ENCODE assay signal across 7 mouse cellular contexts in genomic region chr2:9877326-9877690, GRCm38 (mm10). TPM values are rescaled to one million over a fixed set of nuclear protein-coding genes. Genes with fewer than 3 reads are reported as not detected.
DNase-seq lines count a peak whose midpoint lies in the region; ATAC-seq lines count a peak whose summit lies in the region.

No protein-coding gene starts in this region.

- H3K36me3 ChIP-seq in megakaryocyte, embryonic 14.5 days (replicated peaks; ENCODE audit: low read length): no peaks in the 10 kb centered on the region
- H3K36me3 ChIP-seq in forebrain, embryonic 11.5 days (ENCODE audit: control insufficient read depth, insufficient read depth, low read length): no peaks in the 10 kb centered on the region
- no peaks in the 10 kb centered on the region for H3K36me3 ChIP-seq in intestine, embryonic 16.5 days (ENCODE audit: control insufficient read depth, insufficient read depth, low read length)
- H3K36me3 ChIP-seq in midbrain, embryonic 16.5 days (ENCODE audit: control insufficient read depth, insufficient read depth, low read length): no peaks in the 10 kb centered on the region

- H3K27me3 ChIP-seq in megakaryocyte, embryonic 14.5 days (replicated peaks): peaks cover 96% of the 10 kb centered on the region
- H3K27me3 ChIP-seq in forebrain, embryonic 11.5 days (ENCODE audit: control insufficient read depth, insufficient read depth, low read length): peaks cover 89% of the 10 kb centered on the region
- H3K27me3 ChIP-seq in intestine, embryonic 16.5 days (replicated peaks; ENCODE audit: control insufficient read depth, insufficient read depth, low read length): peaks cover 68% of the 10 kb centered on the region
- peaks cover 21% of the 10 kb centered on the region for H3K27me3 ChIP-seq in midbrain, embryonic 16.5 days (ENCODE audit: control insufficient read depth, insufficient read depth, low read depth, low read length)

- H3K4me2 ChIP-seq in forebrain, embryonic 11.5 days (ENCODE audit: low read depth, low read length, severe bottlenecking): peak overlapping the region; percentile 21; the same call in 1 of the 2 replicates
- H3K4me2 ChIP-seq in intestine, embryonic 16.5 days (ENCODE audit: low read depth, low read length): peak overlapping the region; percentile 45
- H3K4me2 ChIP-seq in midbrain, embryonic 16.5 days (ENCODE audit: low read length): peak overlapping the region; percentile 68

- under 1% methylated on average over 35 of the region's 35 CpGs for WGBS in forebrain, embryonic 11.5 days
- under 1% methylated on average over 35 of the region's 35 CpGs for WGBS in intestine, embryonic 16.5 days
- under 1% methylated on average over 35 of the region's 35 CpGs for WGBS in midbrain, embryonic 16.5 days

- H3K4me1 ChIP-seq in megakaryocyte, embryonic 14.5 days: peaks cover 60% of the 10 kb centered on the region
- peaks cover 8% of the 10 kb centered on the region; the same call in 1 of the 2 replicates for H3K4me1 ChIP-seq in forebrain, embryonic 11.5 days (replicated peaks; ENCODE audit: control insufficient read depth, insufficient read depth, low read length)
- peaks cover 30% of the 10 kb centered on the region for H3K4me1 ChIP-seq in intestine, embryonic 16.5 days (ENCODE audit: control insufficient read depth, insufficient read depth, low read length)
- H3K4me1 ChIP-seq in midbrain, embryonic 16.5 days (ENCODE audit: control insufficient read depth, insufficient read depth, low read length): peaks cover 15% of the 10 kb centered on the region; the same call in 1 of the 2 replicates

- peaks cover 3% of the 10 kb centered on the region; the same call in 1 of the 2 replicates for H3K9me3 ChIP-seq in megakaryocyte, embryonic 14.5 days
- H3K9me3 ChIP-seq in forebrain, embryonic 11.5 days (ENCODE audit: control insufficient read depth, low read length): no peaks in the 10 kb centered on the region
- H3K9me3 ChIP-seq in intestine, embryonic 16.5 days (ENCODE audit: control insufficient read depth, low read length): no peaks in the 10 kb centered on the region
- no peaks in the 10 kb centered on the region for H3K9me3 ChIP-seq in midbrain, embryonic 16.5 days (replicated peaks; ENCODE audit: control insufficient read depth, low read length, poor library complexity, severe bottlenecking)

- peak; percentile 72 for DNase-seq in forebrain, embryonic 11.5 days (ENCODE audit: low spot score)
- no peak for DNase-seq in urinary bladder, postnatal 36 days (ENCODE audit: low spot score in 2 of 2)
- no peak for DNase-seq in cerebellum, adult 9-11 months

- H3K27ac ChIP-seq in forebrain, embryonic 11.5 days (ENCODE audit: low read depth, low read length): no peak overlapping the region
- H3K27ac ChIP-seq in intestine, embryonic 16.5 days (ENCODE audit: low read length): no peak overlapping the region
- peak overlapping the region; percentile 81 for H3K27ac ChIP-seq in midbrain, embryonic 16.5 days (ENCODE audit: low read length)

- no peak overlapping the region for H3K9ac ChIP-seq in forebrain, embryonic 11.5 days (ENCODE audit: low read length)
- H3K9ac ChIP-seq in intestine, embryonic 16.5 days (ENCODE audit: low read depth, low read length): 0 out of 2 replicates have a peak overlapping the region, but pooled peaks have one; percentile 16
- peak overlapping the region; percentile 67 for H3K9ac ChIP-seq in midbrain, embryonic 16.5 days (ENCODE audit: low read depth, low read length)

- no peak for ATAC-seq in megakaryocyte, adult 5-6 weeks (ENCODE audit: poor library complexity, severe bottlenecking)
- no peak for ATAC-seq in forebrain, embryonic 11.5 days (replicated peaks; ENCODE audit: low FRiP score)
- no peak for ATAC-seq in intestine, embryonic 16.5 days
- ATAC-seq in midbrain, embryonic 16.5 days: no peak

- H3K4me3 ChIP-seq in megakaryocyte, embryonic 14.5 days (replicated peaks): peak overlapping the region; percentile 89
- peak overlapping the region; percentile 18 for H3K4me3 ChIP-seq in forebrain, embryonic 11.5 days (ENCODE audit: low read depth, low read length)
- peak overlapping the region; percentile 54 for H3K4me3 ChIP-seq in intestine, embryonic 16.5 days (ENCODE audit: low read length)
- peak overlapping the region; percentile 47 for H3K4me3 ChIP-seq in midbrain, embryonic 16.5 days (ENCODE audit: low read depth, low read length)

RNA-seq across cellular contexts. Expression of gene 4930412O13Rik, which starts 3.7 kb away (rescaled TPM):
- polyA plus RNA-seq in megakaryocyte, embryonic 14.5 days (2012; ENCODE audit: insufficient read depth, low replicate concordance): not detected in 2 replicates
- not detected in 2 replicates for total RNA-seq in megakaryocyte, adult 5-6 weeks (2015)
- not detected in 2 replicates for total RNA-seq in megakaryocyte, adult 5-6 weeks (2017)
- not detected in 2 replicates for polyA plus RNA-seq in forebrain, embryonic 11.5 days (2014; fragmentation: Nextera tagmentation; extraction: Ambion mirVana)
- not detected in 2 replicates for polyA plus RNA-seq in intestine, embryonic 16.5 days (2015; fragmentation: Nextera tagmentation; extraction: Ambion mirVana)
- 1.1 and 1.6 TPM in 2 replicates for polyA plus RNA-seq in midbrain, embryonic 16.5 days (2015; fragmentation: Nextera tagmentation; extraction: Ambion mirVana)

RNA-seq across cellular contexts. Expression of gene 9230102O04Rik, which starts 12.0 kb away (rescaled TPM):
- not detected in 2 replicates for polyA plus RNA-seq in megakaryocyte, embryonic 14.5 days (2012; ENCODE audit: insufficient read depth, low replicate concordance)
- total RNA-seq in megakaryocyte, adult 5-6 weeks (2015): not detected in 2 replicates
- total RNA-seq in megakaryocyte, adult 5-6 weeks (2017): not detected in 2 replicates
- not detected in 2 replicates for polyA plus RNA-seq in forebrain, embryonic 11.5 days (2014; fragmentation: Nextera tagmentation; extraction: Ambion mirVana)
- not detected in 2 replicates for polyA plus RNA-seq in intestine, embryonic 16.5 days (2015; fragmentation: Nextera tagmentation; extraction: Ambion mirVana)
- 2.3 and 4.0 TPM in 2 replicates for polyA plus RNA-seq in midbrain, embryonic 16.5 days (2015; fragmentation: Nextera tagmentation; extraction: Ambion mirVana)

RNA-seq across cellular contexts. Expression of gene Gata3, which starts 12.5 kb away (rescaled TPM):
- polyA plus RNA-seq in megakaryocyte, embryonic 14.5 days (2012; ENCODE audit: insufficient read depth, low replicate concordance): 0.36 TPM in 1 of 2 replicates, not detected in the other
- total RNA-seq in megakaryocyte, adult 5-6 weeks (2015): 0.45 and 0.98 TPM in 2 replicates
- total RNA-seq in megakaryocyte, adult 5-6 weeks (2017): 0.49 and 1.2 TPM in 2 replicates
- polyA plus RNA-seq in forebrain, embryonic 11.5 days (2014; fragmentation: Nextera tagmentation; extraction: Ambion mirVana): 3.4 and 4.2 TPM in 2 replicates
- polyA plus RNA-seq in intestine, embryonic 16.5 days (2015; fragmentation: Nextera tagmentation; extraction: Ambion mirVana): 2.0 and 2.1 TPM in 2 replicates
- 84.5 and 92.5 TPM in 2 replicates for polyA plus RNA-seq in midbrain, embryonic 16.5 days (2015; fragmentation: Nextera tagmentation; extraction: Ambion mirVana)

Comparison
In these comparisons a context has a peak if more than half of its experiments do, and no peak if none do; other contexts are left out.
1. H3K4me3 ChIP-seq: peak in every context shown above with its lines; median percentile 89 in megakaryocyte, embryonic 14.5 days; 54 in intestine, embryonic 16.5 days; 47 in midbrain, embryonic 16.5 days; 18 in forebrain, embryonic 11.5 days.
2. RNA of gene Gata3, which starts 12.5 kb away (polyA plus RNA-seq): 84.5 to 92.5 TPM in midbrain, embryonic 16.5 days; 3.4 to 4.2 TPM in forebrain, embryonic 11.5 days, 2.0 to 2.1 TPM in intestine, embryonic 16.5 days and 0.36 TPM in megakaryocyte, embryonic 14.5 days; every median in the first group is over 10 times any median in the second.
3. Peak in every context shown above with its lines, with median percentiles within 50 percentile points of each other: H3K4me2 ChIP-seq.